Mouse (Mus musculus): ENCODE measurements at regions not wholly inside any gene's neighbourhood (a gene's known extent, or its start where the extent isn't known, plus 50 kb on each side); places are given as distances from the start of the nearest gene placed in this dataset.
A peak's percentile ranks its signal among the peaks of the same experiment; 100 is the strongest.

DNA sequence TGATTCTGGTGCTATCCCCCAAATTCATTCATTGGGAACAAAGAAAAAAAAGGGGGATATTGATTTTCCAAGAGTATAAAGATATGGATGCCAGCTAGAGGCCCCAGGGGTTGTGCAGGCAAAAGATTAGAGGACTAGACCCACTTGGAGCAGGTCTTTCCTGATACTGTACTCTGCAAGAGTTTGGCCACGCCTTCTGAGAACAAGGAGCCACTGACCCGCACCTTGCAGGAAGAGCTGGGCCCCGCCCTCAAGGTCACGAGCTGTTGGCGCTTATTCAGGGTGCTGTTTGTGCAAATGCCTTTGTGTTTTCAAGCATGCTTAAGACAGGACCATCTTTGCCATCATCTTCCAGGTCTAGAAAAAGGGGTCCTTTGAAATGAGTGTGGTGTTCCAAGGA lies 54.5 kb upstream of the Slc7a1 start:
- H3K27ac ChIP-seq, result no peak overlapping the region
- H3K4me3 ChIP-seq, result no peak overlapping the region
- no peak for DNase-seq
- TF ChIP-seq CTCF (IDR thresholded peaks at IDR 0.05), result no peak
- intact Hi-C loops (cut with DNase I), result loop anchor here (5.0 kb wide), 1 partner anchor 338 kb away; no protein-coding TSS in a partner anchor

- Histone ChIP-seq H3K27ac (no peak overlapping the region), H3K4me3 (no peak overlapping the region)
- TF ChIP-seq CTCF (IDR thresholded peaks at IDR 0.05), result no peak
- DNase-seq, result no peak
- intact Hi-C loops (cut with DNase I), result loop anchor here (5.0 kb wide), 1 partner anchor 339 kb away; no protein-coding TSS in a partner anchor
These were observed 54.1 kb upstream of the Slc7a1 start for GRCm38 (mm10) chr5:148453776-148454175.

GRCm38 (mm10) chr5:148452909-148453632 lies 53.4 kb upstream of the Slc7a1 start:
- intact Hi-C loops (cut with DNase I), result loop anchor here (5.0 kb wide), 1 partner anchor 339 kb away; no protein-coding TSS in a partner anchor
- no peak for DNase-seq
- no peak for TF ChIP-seq CTCF (IDR thresholded peaks at IDR 0.05)
- Histone ChIP-seq H3K27ac (no peak overlapping the region), H3K4me3 (no peak overlapping the region)

- peak; percentile 91 for TF ChIP-seq CTCF (IDR thresholded peaks at IDR 0.05)
- intact Hi-C loops (cut with DNase I), result loop anchor here (1.0 to 5.0 kb wide), 2 partner anchors 120 to 340 kb away; no protein-coding TSS in a partner anchor
- peak; percentile 51 for DNase-seq
- H3K4me3 ChIP-seq, result no peak overlapping the region
- H3K27ac ChIP-seq, result no peak overlapping the region
These were observed 52.1 kb upstream of the Slc7a1 start for GRCm38 (mm10) chr5:148451811-148452210.

DNA sequence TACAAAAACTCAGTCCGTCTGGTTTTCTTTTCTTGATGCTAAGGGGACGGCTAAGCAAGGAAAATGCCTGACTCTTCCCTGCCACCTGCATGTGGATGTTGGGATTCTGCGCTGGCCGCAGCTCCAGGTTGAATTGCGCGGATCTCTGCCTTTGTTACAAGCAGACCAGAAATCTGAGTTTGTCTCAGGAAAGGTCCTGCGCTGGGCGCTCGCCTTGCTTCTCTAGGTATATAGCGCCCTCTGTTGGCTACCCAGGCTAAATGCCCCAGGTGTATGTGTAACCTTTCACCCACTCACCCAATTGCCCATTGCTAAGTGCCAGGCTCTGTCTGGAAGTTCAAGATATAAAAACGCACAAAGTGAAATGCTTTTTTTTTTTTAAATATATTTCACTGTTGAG lies 51.2 kb upstream of the Slc7a1 start:
- H3K27ac ChIP-seq, result no peak overlapping the region
- peak; percentile 84 for TF ChIP-seq CTCF (IDR thresholded peaks at IDR 0.05)
- H3K4me3 ChIP-seq, result no peak overlapping the region
- intact Hi-C loops (cut with DNase I), result loop anchor here (1.0 to 5.0 kb wide), 2 partner anchors 119 to 341 kb away; no protein-coding TSS in a partner anchor
- peak; percentile 56 for DNase-seq

All from gastrocnemius, adult 2 months (tissue).